Mouse (Mus musculus) CD4-positive, CD25-positive, alpha-beta regulatory T cell, adult 2 months (primary cell): Measurements from ENCODE around the gene Sbno2.

ENCODE experiments used
- DNase-seq: peaks from one replicate; pipeline ENCODE4 v3.0.0-alpha.2; 2012; ENCODE audit warnings: low read depth, low spot score

The Sbno2 gene

DNA sequence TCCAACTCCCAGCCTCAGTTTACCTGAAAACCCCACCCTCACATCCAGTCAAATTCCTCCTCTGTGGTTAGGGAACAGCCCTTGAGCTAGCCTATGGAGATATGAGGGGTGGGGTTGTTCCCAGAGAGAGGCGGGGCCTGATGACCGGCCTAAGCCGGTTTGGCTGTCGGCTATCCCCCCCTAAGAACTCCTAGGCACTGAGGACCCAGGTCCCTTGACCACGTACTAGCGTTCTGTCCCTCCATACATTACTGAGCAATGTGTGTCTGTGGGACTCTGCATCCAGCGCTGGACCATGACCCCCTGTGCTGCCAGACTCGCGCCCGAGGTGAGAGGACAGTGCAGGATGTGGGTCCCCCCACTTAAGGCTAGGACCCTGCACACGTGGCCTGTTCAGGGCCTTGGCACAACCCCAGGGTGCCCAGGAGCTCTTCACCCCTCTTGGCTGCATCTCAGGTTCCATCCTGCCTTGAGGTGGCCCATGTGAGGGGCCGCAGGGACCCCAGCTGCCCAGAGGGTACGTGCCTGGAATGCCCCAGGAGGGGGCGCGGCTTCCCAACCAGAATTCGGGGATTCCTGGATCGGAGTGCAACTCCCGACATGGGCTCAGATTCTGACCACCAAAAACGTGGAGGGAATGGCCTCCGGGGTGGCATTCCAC is 85.8 kb downstream of the Sbno2 start:
- DNase-seq = no peak

DNA sequence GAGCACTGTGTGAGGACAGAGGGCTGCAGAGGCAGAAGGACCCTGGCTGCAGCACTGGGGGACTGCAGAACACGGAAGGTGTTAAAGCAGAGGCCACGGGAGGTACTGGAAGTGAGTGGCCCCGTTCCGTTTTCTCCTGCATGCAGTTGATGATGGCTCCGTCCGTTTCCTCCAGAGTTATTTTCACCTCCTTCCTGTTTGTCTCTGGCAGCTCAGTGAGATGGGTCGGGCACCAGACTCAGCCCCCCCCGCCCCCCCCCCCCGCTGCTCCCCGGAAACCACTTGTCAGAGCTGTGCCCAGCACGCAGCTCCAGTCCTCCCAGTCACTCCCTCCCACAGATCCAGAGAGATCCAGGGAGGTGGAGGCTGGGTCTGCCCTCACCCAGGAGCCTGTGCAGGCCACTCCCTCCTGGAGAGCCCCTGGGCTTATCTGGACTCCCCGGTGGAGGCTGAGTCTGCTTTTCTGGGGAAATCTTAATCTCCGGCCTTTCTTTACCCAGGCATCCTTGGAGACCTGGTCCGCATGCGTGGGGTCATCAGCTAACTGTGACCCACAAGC is 86.6 kb downstream of the Sbno2 start:
- DNase-seq = peak; percentile 77

DNA sequence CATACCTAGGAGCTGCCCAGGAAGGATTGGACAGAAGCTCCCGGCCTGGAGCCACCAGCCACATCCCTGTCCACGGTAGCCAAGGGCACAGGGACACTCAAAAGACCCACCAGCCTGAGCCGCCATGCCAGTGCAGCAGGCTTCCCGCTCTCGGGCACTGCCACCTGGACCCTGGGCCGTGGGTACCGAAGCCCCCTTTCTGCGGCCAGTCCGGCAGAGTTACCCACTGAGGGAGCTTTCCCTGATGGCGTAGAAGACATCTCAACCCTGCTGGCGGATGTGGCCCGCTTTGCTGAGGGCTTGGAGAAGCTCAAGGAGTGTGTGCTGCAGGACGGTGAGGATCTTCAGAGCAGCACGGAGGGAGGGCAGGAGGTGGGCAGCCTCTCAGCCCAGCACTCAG is 87.6 kb downstream of the Sbno2 start:
- DNase-seq = peak; percentile 65

DNA sequence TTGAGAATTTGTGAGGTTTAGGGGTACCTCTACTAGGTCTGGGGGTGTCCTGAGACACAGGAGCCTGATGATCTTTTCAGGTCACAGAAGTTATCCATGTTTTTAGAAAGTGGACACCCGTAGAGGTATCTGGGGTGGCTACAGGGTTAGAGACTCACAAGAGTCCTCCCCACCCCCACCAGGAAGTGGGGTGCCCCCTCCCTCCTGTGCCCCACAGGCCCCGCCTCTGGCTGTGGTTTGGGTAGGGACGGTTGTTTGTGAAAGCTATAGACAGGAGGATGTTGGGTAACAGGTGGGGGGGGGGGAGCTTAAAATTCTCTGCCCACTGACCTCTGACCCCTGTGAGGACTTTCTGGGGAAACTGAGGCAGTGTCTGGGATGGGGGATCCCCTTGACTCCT is 88.0 kb downstream of the Sbno2 start:
- peak; percentile 94 for DNase-seq

DNA sequence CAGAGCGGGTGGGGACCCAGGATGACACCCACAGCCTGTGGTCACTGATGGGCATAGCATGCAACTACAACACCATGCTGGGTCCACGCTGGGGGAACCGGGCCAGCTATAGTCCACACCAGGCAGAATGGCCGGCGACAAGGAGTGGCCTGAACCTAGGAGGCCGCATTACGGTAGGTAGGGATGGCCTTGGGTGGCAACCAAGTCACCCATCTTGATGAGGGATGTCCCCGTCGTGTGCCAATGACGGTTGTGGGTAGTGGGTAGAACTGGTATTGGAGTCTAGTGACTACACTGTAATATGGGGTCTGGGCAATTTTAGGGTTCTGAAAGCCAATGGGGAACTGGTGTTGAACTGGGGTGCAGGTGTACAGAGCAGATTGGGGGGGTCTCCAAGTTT is 88.4 kb downstream of the Sbno2 start:
- peak; percentile 71 for DNase-seq

DNA sequence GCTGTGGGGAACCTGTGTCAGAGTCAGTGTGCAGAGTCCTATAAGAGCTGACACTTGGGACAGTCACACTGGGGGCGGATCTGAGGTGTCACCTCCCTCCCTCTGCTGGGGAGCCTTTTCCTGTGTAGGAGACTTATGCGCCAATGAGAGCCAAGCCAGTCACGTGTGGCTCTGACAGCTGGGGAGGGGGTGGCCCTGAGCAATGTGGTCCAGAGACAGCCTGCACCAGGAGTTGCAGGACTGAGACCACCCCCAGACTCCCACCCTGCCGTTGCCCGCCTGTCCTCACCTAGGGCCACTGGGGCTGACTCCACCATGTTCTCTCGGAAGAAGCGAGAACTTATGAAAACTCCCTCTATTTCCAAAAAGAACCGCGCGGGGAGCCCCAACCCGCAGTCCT is 88.9 kb downstream of the Sbno2 start, which contains the start of gene Arhgap45:
TSS of gene Arhgap45 (plus strand) at position 143 of the 400 bp plus-strand sequence.
- DNase-seq = peak; percentile 93

DNA sequence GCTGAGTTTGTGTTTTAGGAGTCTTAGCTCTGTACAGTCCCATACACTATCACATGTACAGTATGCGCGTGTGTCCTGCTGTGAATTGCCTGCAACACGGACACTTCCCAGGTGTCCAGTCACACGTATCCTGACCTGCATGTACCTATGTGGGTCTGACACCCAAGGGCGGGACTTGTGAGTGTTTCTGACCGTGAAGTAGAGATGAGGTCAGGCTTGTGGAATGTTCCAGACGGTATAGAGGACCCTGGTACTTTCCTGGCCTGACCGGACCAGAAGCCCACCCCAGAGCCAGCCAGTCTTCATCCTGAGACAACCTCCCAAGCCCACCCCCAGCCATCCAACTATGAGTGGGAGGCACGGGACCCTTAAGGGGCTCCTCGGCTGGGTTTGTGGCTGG is 89.8 kb downstream of the Sbno2 start:
- DNase-seq = no peak

DNA sequence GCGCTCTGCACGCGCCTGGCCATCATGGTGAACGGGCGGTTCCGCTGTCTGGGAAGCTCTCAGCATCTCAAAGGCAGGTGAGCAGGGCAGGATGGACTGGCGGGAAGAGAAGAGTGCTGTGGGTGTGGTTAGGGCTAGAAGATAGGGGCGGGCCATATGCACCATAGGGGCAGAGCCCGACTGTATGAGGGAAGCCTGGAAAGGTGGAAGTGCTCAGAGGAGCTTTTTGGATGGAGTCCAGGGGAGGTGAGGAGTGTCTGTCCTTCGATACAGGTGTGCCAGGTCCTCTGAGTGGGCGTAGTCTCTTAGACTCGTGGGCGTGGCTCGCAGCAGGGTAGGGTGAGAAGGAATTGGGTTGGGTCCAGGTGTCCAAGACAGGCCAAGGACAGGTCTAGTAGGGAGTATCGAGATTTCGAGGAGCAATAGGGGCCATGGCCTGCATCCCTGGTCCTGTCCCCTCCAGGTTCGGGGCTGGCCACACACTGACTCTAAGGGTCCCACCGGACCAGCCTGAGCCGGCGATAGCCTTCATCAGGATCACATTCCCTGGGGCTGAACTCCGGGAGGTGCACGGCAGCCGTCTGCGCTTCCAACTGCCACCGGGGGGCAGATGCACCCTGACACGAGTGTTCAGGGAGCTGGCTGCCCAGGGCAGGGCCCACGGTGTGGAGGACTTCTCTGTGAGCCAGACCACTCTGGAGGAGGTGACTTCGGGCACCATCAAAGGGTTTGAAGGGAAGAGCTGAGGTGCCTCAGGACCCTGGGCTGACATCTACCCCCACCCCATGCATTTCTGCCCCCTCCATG is 90.7 kb downstream of the Sbno2 start:
- peak; percentile 57 for DNase-seq

DNA sequence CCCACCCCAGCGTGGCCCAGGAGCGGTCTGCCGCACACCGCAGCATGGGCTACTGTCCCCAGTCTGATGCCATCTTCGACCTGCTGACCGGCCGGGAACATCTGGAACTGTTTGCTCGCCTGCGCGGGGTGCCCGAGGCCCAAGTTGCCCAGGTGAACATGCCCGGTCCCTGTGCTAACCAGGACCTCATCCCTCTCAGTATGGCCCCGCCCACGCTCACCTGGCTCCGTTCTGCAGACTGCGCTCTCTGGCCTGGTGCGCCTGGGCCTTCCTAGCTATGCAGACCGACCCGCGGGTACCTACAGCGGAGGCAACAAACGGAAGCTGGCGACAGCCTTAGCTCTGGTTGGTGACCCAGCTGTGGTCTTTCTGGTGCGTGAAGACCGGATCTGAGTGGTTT is 91.8 kb downstream of the Sbno2 start:
- no peak for DNase-seq

DNA sequence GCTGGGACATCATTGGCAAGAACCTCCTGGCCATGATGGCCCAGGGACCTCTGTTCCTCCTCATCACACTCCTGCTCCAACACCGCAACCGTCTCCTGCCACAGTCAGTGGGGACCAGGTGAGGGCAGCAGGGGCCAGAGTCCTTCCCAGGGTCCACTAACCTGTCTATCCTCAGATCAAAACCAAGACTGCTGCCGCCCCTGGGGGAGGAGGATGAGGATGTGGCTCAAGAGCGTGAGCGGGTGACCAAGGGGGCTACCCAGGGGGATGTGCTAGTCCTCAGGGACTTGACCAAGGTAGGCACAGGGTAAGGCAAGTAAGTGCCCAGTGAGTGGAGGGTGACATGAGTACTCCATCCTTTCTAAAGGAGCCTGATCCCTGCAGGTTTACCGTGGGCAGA is 93.6 kb downstream of the Sbno2 start:
- DNase-seq = no peak
